Mouse (Mus musculus) kidney, adult 2 months (tissue): ENCODE results near the gene Elmod3.

Experiments used
- CTCF ChIP-seq: fragments of 200-500 bp; conservative IDR thresholded peaks from 2 replicates; pipeline ENCODE4 v1.5.1; 2011; ENCODE audit warnings: low read depth, mild to moderate bottlenecking, control low read depth, low read length, moderate library complexity, mixed read lengths; ENCODE audit not compliant: insufficient read depth, insufficient read length
- POLR2A ChIP-seq: fragments of 200-500 bp; IDR thresholded peaks from one replicate; pipeline ENCODE4 v1.6.1; 2011; ENCODE audit warnings: low read depth, low read length, control low read depth

- no peak for TF ChIP-seq CTCF
- no peak for TF ChIP-seq POLR2A
These were observed 75.0 kb downstream of the Elmod3 start for GRCm38 (mm10) chr6:72523222-72523621.
